Mouse (Mus musculus) G1E-ER4 (cell line): ENCODE data around the gene Olfr1107. TPM values are rescaled to one million over a fixed set of nuclear protein-coding genes. Genes with fewer than 3 reads are reported as not detected.

Experiments used
- GATA1 ChIP-seq: IDR thresholded peaks from one replicate; pipeline ENCODE4 v1.8.0; 2012; ENCODE audit warnings: low read length, inconsistent platforms
- polyA plus RNA-seq: library from polyadenylated mRNA; stranded (reverse); fragments of >175 nt; gene quantifications from 2 replicates; pipeline ENCODE4 v1.2.3, GENCODE M21; 2012

The Olfr1107 gene
- not detected in 2 replicates for polyA plus RNA-seq

DNA sequence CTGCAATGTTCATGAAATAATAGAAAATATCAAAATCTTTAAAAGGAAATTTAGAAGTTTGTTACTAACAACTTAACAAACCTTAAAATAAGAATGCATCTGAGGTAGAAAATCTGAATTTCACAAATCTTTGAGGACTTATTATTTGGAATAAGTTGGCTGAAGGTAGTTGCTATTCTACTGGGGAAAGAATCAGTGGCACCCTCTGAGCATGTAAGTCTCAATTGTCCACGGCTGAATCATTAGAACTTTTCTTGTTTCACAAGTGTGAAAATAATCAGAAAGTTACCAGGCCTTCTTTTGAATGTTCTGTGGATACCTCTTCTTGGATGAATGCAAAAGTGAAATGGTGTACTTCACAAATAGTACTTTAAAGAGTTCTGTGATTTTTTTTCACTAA, at the start of gene Olfr1107:
TSS of gene Olfr1107 (minus strand) at position 101 of the 400 bp plus-strand sequence.
- TF ChIP-seq GATA1: no peak

DNA sequence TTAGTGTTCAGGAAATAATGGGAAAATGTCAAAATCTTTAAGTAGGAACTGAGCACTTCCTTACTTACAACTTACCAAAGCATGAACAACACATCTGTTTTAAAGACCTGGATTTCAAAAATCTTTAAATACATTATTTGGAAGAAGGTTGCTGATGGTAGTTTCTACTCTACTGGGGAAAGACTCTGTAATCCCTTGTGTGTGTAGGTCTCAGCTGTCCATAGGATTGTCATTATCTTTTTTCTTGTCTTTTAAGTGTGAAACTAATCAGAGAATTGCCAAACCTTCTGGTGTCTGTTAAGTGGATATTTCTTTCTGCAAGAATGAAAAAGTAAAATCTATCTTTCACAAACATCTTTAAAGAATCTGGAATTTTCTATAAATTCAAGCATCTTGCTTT, 38.9 kb upstream of the Olfr1107 start, which contains the start of gene Olfr259:
TSS of gene Olfr259 (minus strand) at position 101 of the 400 bp plus-strand sequence.
- TF ChIP-seq GATA1: no peak

- no peak for TF ChIP-seq GATA1
These were observed 20.3 kb upstream of the Olfr1107 start, which contains the start of gene Olfr1109 for GRCm38 (mm10) chr2:87095908-87096307. TSS of gene Olfr1109 (minus strand) at chr2:87096008.

DNA sequence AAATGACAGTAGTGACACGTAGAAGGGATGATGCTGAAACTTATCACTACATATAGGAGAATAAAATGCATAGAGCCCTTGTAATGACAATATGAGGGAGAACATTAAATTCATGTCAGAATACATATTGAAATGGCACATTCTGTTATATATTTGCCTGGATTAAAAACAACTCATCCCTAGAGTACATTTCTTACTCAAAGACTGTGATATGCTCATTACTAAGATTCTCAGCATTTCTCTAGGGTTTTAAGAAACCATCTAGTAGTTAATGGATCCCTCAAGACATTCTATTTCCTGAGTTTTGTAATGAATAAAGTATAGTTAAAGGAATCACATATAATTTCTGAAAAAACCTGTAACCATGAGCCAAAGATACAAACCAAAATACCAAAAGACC, 23.4 kb downstream of the Olfr1107 start, which contains the start of gene Olfr1106:
TSS of gene Olfr1106 (minus strand) at position 101 of the 400 bp plus-strand sequence.
- TF ChIP-seq GATA1: no peak

DNA sequence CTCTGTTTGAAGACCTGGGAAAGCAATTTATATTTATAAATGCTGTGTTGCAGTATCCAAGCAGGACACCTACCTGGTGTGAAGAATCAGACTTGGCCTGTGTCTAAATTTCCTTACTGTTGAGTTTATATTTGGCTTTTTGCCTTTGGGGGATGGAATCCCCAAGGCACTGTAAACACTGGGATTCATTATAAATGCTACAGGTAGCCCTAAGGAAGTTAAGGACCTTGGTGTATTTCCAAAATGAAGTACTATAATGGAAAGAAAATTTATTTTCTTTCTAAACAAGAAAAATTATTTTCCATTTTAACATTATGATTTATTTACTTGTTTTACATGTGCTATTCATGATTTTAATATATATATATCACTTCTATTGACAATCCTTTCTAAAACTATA, 39.2 kb downstream of the Olfr1107 start, which contains the start of gene Olfr1105:
TSS of gene Olfr1105 (minus strand) at position 101 of the 400 bp plus-strand sequence.
- TF ChIP-seq GATA1: no peak

- TF ChIP-seq GATA1: no peak
These were observed 48.6 kb downstream of the Olfr1107 start, which contains the start of gene Olfr1104 for GRCm38 (mm10) chr2:87026980-87027379. TSS of gene Olfr1104 (minus strand) at chr2:87027080.

Other genes starting within 250 kb of the Olfr1107 start
- not detected in 2 replicates for gene Olfr1095, start 224.1 kb downstream of the Olfr1107 start, polyA plus RNA-seq
- gene Gm13723, start 201.0 kb downstream of the Olfr1107 start, polyA plus RNA-seq: not detected in 2 replicates
- not detected in 2 replicates for gene Olfr1097, start 183.6 kb downstream of the Olfr1107 start, polyA plus RNA-seq
- gene Olfr1098, start 151.3 kb downstream of the Olfr1107 start, polyA plus RNA-seq: not detected in 2 replicates
- gene Olfr1099, start 115.1 kb downstream of the Olfr1107 start, polyA plus RNA-seq: not detected in 2 replicates
- gene Olfr1100, start 95.9 kb downstream of the Olfr1107 start, polyA plus RNA-seq: not detected in 2 replicates
- not detected in 2 replicates for gene Olfr1101, start 84.6 kb downstream of the Olfr1107 start, polyA plus RNA-seq
- gene Olfr1102, start 77.4 kb downstream of the Olfr1107 start, polyA plus RNA-seq: not detected in 2 replicates
- not detected in 2 replicates for gene Olfr1104, start 48.7 kb downstream of the Olfr1107 start, polyA plus RNA-seq
- gene Olfr1105, start 39.3 kb downstream of the Olfr1107 start, polyA plus RNA-seq: not detected in 2 replicates
- gene Olfr1106, start 23.5 kb downstream of the Olfr1107 start, polyA plus RNA-seq: not detected in 2 replicates
- gene Olfr1109, start 20.2 kb upstream of the Olfr1107 start, polyA plus RNA-seq: not detected in 2 replicates
- gene Olfr259, start 38.8 kb upstream of the Olfr1107 start, polyA plus RNA-seq: not detected in 2 replicates
- gene Olfr1110, start 64.5 kb upstream of the Olfr1107 start, polyA plus RNA-seq: not detected in 2 replicates
- not detected in 2 replicates for gene Olfr1111, start 76.8 kb upstream of the Olfr1107 start, polyA plus RNA-seq
- not detected in 2 replicates for gene Olfr1112, start 112.0 kb upstream of the Olfr1107 start, polyA plus RNA-seq
- gene Olfr1113, start 133.2 kb upstream of the Olfr1107 start, polyA plus RNA-seq: not detected in 2 replicates
- not detected in 2 replicates for gene Olfr1115, start 172.2 kb upstream of the Olfr1107 start, polyA plus RNA-seq
- gene Olfr1116, start 191.7 kb upstream of the Olfr1107 start, polyA plus RNA-seq: not detected in 2 replicates
- gene Olfr1118, start 231.8 kb upstream of the Olfr1107 start, polyA plus RNA-seq: not detected in 2 replicates